Mouse (Mus musculus): ENCODE results near the gene Gss. TPM values are rescaled to one million over a fixed set of nuclear protein-coding genes. Genes with fewer than 3 reads are reported as not detected.
"Not testable (repeated sequence)": the region's sequence is repeated elsewhere in the genome, so short reads cannot be mapped to it uniquely, and the experiment has no call there.

The Gss gene
- polyA plus RNA-seq, 1 experiment = 7.3 TPM

DNA sequence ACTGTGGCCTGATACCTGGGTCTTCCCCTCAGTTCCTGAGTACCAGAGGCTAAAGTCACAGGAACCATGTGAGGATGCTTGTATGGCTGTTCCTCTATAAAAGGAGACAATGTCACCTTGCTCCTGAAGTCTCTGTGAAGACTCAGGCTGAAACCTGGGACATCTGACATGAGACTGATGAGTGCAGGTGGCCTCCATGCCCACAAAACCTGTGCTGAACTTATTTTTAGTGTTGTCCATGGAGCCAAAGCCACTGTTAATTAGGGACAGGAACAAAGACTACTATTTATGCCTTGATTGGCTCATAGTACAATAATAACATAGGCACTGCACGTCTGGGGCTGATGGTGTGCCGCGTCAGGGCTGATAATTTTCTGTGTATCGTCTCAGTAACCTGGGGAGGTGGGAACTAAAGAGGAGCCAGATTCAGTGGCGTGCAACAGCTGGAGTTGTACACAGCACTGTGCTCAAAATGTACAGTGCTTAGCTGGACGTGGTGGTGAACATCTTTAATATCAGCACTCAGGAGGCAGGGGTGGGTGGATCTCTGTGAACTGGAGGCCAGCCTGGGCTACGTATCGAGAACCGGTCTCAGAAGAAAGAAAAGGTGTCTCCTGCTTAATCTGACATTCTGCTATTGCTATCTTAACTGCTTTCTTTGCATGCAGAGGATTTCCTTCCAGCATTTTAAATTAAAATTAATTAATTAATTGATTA is 19.4 kb upstream of the Gss start:
- Histone ChIP-seq H3K27ac (ENCODE audit: control insufficient read depth, insufficient read depth, low read depth, low read length, poor library complexity) (no peak overlapping the region), H3K4me1 (ENCODE audit: control insufficient read depth, insufficient read depth, low read length) (no peaks in the 10 kb centered on the region), H3K4me3 (replicated peaks; ENCODE audit: control insufficient read depth, low read depth, low read length) (no peak overlapping the region)
- 84% methylated on average over 9 of the region's 9 CpGs for WGBS
- TF ChIP-seq CTCF (IDR thresholded peaks at IDR 0.05; ENCODE audit: control insufficient read depth, insufficient read depth, low read length) (no peak), POLR2A (IDR thresholded peaks at IDR 0.05; ENCODE audit: borderline replicate concordance, control insufficient read depth, low read depth, low read length) (no peak)

DNA sequence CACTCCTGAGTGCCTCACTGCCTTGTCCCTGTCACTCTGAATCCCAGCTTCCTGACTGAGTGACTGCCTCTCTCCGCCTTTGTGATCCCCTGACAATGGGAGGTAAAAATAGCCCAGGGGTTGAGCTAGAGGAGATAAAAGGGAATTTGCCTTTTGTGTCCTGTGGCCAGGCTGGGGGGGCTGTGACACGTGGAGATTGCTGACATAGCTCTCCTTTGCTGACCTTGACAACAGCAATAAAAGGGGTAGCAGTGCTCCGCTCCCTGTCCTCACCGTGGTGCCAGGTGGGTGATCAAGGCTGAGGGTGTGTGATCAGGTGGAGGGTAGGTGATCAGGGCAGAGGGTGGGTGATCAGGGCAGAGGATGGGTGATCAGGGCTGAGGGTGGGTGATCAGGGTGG is 18.4 kb upstream of the Gss start, which contains the start of gene Myh7b:
Gene Myh7b, plus strand, starts transcription at position 235 of the 400 bp plus-strand sequence.
- H3K4me3 ChIP-seq (replicated peaks; ENCODE audit: control insufficient read depth, low read depth, low read length) = no peak within 1 kb of the TSS
- H3K4me1 ChIP-seq (ENCODE audit: control insufficient read depth, insufficient read depth, low read length) = no peaks in the 10 kb centered on the region; the same call in 1 of the 2 replicates
- TF ChIP-seq POLR2A (IDR thresholded peaks at IDR 0.05; ENCODE audit: borderline replicate concordance, control insufficient read depth, low read depth, low read length) (no peak), CTCF (IDR thresholded peaks at IDR 0.05; ENCODE audit: control insufficient read depth, insufficient read depth, low read length) (no peak)
- WGBS = 61% methylated on average over 4 of the region's 4 CpGs
- H3K27ac ChIP-seq (ENCODE audit: control insufficient read depth, insufficient read depth, low read depth, low read length, poor library complexity) = no peak within 1 kb of the TSS

GRCm38 (mm10) chr2:155606360-155606759 is 13.8 kb upstream of the Gss start:
- WGBS = 78% methylated on average over 4 of the region's 4 CpGs
- Histone ChIP-seq H3K27ac (ENCODE audit: control insufficient read depth, insufficient read depth, low read depth, low read length, poor library complexity) (no peak overlapping the region), H3K4me1 (ENCODE audit: control insufficient read depth, insufficient read depth, low read length) (no peaks in the 10 kb centered on the region; the same call in 1 of the 2 replicates), H3K4me3 (replicated peaks; ENCODE audit: control insufficient read depth, low read depth, low read length) (no peak overlapping the region)
- no peak for TF ChIP-seq POLR2A (IDR thresholded peaks at IDR 0.05; ENCODE audit: borderline replicate concordance, control insufficient read depth, low read depth, low read length)
- TF ChIP-seq CTCF (IDR thresholded peaks at IDR 0.05; ENCODE audit: control insufficient read depth, insufficient read depth, low read length) = no peak

GRCm38 (mm10) chr2:155605236-155605589 is 12.6 kb upstream of the Gss start:
- H3K27ac ChIP-seq (ENCODE audit: control insufficient read depth, insufficient read depth, low read depth, low read length, poor library complexity) = peak overlapping the region; percentile 77
- H3K4me1 ChIP-seq (ENCODE audit: control insufficient read depth, insufficient read depth, low read length); H3K4me3 ChIP-seq (replicated peaks; ENCODE audit: control insufficient read depth, low read depth, low read length): not testable (repeated sequence)
- 58% methylated on average over 4 of the region's 4 CpGs for WGBS

- no peak overlapping the region for H3K4me3 ChIP-seq (replicated peaks; ENCODE audit: control insufficient read depth, low read depth, low read length)
- peak overlapping the region; percentile 77 for H3K27ac ChIP-seq (ENCODE audit: control insufficient read depth, insufficient read depth, low read depth, low read length, poor library complexity)
- TF ChIP-seq POLR2A (IDR thresholded peaks at IDR 0.05; ENCODE audit: borderline replicate concordance, control insufficient read depth, low read depth, low read length) (no peak), CTCF (IDR thresholded peaks at IDR 0.05; ENCODE audit: control insufficient read depth, insufficient read depth, low read length) (no peak)
- 56% methylated on average over 10 of the region's 10 CpGs for whole genome bisulfite sequencing
- H3K4me1 ChIP-seq (ENCODE audit: control insufficient read depth, insufficient read depth, low read length) = no peaks in the 10 kb centered on the region; the same call in 1 of the 2 replicates
These were observed 12.1 kb upstream of the Gss start for GRCm38 (mm10) chr2:155604560-155605235.

GRCm38 (mm10) chr2:155603707-155604106 is 11.1 kb upstream of the Gss start:
- TF ChIP-seq CTCF (IDR thresholded peaks at IDR 0.05; ENCODE audit: control insufficient read depth, insufficient read depth, low read length) = no peak
- TF ChIP-seq POLR2A (IDR thresholded peaks at IDR 0.05; ENCODE audit: borderline replicate concordance, control insufficient read depth, low read depth, low read length) = no peak
- no peak overlapping the region for H3K27ac ChIP-seq (ENCODE audit: control insufficient read depth, insufficient read depth, low read depth, low read length, poor library complexity)
- no peak overlapping the region for H3K4me3 ChIP-seq (replicated peaks; ENCODE audit: control insufficient read depth, low read depth, low read length)
- WGBS = 85% methylated on average over 3 of the region's 3 CpGs
- no peaks in the 10 kb centered on the region; the same call in 1 of the 2 replicates for H3K4me1 ChIP-seq (ENCODE audit: control insufficient read depth, insufficient read depth, low read length)

DNA sequence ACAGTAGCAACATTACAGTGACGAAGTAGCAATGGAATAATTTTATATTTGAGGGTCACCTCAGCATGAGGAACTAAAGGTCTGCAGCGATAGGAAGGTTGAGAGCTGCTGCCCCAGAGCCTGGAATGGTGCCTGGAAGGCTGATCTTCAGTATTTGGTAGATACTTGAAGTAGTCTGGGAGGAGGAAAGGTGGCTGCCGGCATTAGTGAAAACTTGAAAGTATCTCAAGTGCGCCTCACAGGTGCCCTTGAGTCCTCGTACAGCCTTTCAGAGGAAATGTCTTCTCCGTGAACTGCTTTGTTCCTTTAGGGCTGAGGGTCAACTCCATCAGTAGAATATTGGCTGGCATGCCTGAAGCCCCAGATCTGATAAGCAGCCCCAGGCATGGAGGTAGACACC is 2.9 kb upstream of the Gss start:
- WGBS = 82% methylated on average over 6 of the region's 6 CpGs
- H3K27ac ChIP-seq (ENCODE audit: control insufficient read depth, insufficient read depth, low read depth, low read length, poor library complexity) = no peak overlapping the region
- no peak overlapping the region for H3K4me3 ChIP-seq (replicated peaks; ENCODE audit: control insufficient read depth, low read depth, low read length)
- H3K4me1 ChIP-seq (ENCODE audit: control insufficient read depth, insufficient read depth, low read length) = no peaks in the 10 kb centered on the region; the same call in 1 of the 2 replicates
- no peak for TF ChIP-seq CTCF (IDR thresholded peaks at IDR 0.05; ENCODE audit: control insufficient read depth, insufficient read depth, low read length)
- TF ChIP-seq POLR2A (IDR thresholded peaks at IDR 0.05; ENCODE audit: borderline replicate concordance, control insufficient read depth, low read depth, low read length) = no peak

GRCm38 (mm10) chr2:155592854-155593283 is 259 bp upstream of the Gss start:
- Histone ChIP-seq H3K4me3 (replicated peaks; ENCODE audit: control insufficient read depth, low read depth, low read length) (peak overlapping the region; percentile 87), H3K27ac (ENCODE audit: control insufficient read depth, insufficient read depth, low read depth, low read length, poor library complexity) (no peak overlapping the region), H3K4me1 (ENCODE audit: control insufficient read depth, insufficient read depth, low read length) (no peaks in the 10 kb centered on the region; the same call in 1 of the 2 replicates)
- TF ChIP-seq CTCF (IDR thresholded peaks at IDR 0.05; ENCODE audit: control insufficient read depth, insufficient read depth, low read length) (no peak), POLR2A (IDR thresholded peaks at IDR 0.05; ENCODE audit: borderline replicate concordance, control insufficient read depth, low read depth, low read length) (no peak)
- WGBS = 1% methylated on average over 9 of the region's 9 CpGs
